Mouse (Mus musculus): ENCODE results near the gene Poc5.

Poc5 gene

DNA sequence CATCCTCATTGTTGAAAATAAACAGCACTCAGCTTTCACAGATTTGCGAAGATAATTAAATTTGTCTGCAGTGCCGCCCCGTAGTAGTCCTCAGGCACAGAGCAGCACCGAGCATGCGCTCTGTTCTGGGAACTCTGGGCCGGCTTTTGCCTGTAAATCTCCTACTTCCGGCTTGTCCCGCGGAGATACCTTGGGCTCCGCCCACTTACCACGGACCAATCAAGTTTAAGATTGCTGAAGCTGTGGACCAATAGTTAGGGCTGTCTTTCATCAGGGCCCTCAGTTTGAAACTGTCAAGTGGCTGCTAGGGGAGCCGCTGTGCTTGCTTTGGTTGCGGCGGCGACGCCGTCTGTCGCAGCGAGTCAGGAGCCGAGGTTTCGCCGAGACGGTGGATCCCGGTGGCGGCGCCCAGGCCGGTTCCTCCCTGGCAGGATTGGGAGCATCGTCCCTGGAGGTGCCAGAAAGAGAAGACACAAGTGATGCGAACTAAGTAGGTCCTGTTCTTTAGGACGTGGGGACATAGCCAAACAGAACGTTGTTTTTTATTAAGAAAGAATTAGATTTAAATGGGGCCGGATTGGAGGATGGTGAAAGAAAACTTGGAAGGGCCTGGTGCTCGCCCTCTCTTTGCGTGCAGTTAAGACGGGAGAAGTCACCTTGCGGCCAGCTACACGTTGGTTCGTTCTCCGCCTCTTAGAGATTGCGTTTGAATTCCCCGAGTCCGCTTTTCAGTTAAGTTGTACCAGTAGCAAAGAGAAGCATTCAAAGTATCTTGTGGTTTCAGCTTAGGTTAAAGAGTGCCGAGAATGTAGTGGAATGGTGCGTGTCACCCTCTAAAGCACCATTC lies at the start of gene Poc5:
TSS of gene Poc5 (plus strand) at position 253 of the 847 bp plus-strand sequence.
- DNase-seq (ENCODE audit: low spot score) = peak; percentile 100

DNA sequence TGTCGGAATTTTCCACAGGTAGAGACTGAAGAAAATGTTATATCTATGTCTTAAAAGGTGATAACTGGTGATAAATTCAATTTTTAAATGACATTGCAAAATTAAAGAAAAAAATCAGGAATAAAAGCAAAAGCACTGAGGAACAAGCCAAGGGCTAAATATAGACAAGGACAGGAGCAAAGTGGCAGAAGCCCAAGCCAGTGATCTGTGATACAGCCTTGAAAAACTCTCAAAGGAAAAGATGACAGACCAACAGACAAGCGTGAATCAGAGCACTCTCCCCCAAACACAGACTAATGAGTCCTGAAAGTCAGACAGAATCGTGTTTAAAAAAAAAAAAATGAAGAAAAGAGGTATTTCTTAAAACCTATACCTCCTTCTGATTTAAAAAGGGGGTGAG lies 46.6 kb upstream of the Poc5 start:
- DNase-seq (ENCODE audit: low spot score) = no peak

- DNase-seq (ENCODE audit: low spot score) = no peak
Observed at GRCm38 (mm10) chr13:96344778-96345177, 43.3 kb upstream of the Poc5 start.

- DNase-seq (ENCODE audit: low spot score) = no peak
Observed at GRCm38 (mm10) chr13:96346581-96346980, 41.5 kb upstream of the Poc5 start.

GRCm38 (mm10) chr13:96350207-96350606 lies 37.9 kb upstream of the Poc5 start:
- DNase-seq (ENCODE audit: low spot score) = no peak

- DNase-seq (ENCODE audit: low spot score) = no peak
Observed at GRCm38 (mm10) chr13:96351264-96351663, 36.8 kb upstream of the Poc5 start.

GRCm38 (mm10) chr13:96375519-96375918 lies 12.6 kb upstream of the Poc5 start:
- peak; percentile 28 for DNase-seq (ENCODE audit: low spot score)

GRCm38 (mm10) chr13:96376871-96377270 lies 11.2 kb upstream of the Poc5 start:
- no peak for DNase-seq (ENCODE audit: low spot score)

- no peak for DNase-seq (ENCODE audit: low spot score)
Observed at GRCm38 (mm10) chr13:96377883-96378282, 10.2 kb upstream of the Poc5 start.

DNA sequence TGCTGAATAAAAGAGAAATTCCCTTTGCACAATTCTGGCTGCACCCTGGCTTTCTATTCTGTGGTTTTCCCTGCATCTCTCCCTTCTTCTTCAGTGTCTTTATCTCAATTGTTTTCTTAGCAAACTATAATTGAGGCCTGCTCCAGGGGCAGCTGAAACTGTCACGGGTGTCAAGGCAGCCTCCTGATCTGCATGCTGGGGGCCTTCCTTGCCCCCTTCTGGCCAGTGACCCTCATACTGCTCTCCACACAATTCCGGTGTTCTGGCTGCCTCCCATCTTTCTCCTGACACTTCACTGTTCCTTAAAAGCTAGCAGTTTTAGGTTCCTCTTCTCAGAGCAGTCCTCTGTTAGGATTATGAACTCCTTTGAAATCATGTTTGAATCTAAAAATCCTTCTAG lies 1.2 kb downstream of the Poc5 start:
- DNase-seq (ENCODE audit: low spot score) = peak; percentile 6

- DNase-seq (ENCODE audit: low spot score) = no peak
Observed at GRCm38 (mm10) chr13:96401251-96401650, 13.2 kb downstream of the Poc5 start.

DNA sequence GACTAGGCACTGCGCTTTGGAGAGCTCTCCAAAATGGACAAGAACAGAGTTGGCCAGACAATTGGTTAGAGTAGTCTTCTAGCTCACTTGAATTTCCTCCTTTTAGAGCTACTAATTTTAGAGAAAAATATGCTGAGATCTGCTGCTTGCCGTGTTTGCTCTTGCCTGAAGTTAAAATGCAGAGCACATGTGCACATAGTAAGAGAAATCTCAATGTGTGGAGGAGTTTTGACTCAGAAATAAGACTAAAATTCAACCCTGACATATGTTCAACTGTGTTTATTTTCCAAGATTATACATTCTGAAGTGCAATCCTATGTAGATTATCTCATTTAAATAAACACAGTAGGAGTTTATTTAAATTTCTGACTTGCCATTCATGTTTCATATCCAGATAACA lies 17.4 kb downstream of the Poc5 start:
- no peak for DNase-seq (ENCODE audit: low spot score)

DNA sequence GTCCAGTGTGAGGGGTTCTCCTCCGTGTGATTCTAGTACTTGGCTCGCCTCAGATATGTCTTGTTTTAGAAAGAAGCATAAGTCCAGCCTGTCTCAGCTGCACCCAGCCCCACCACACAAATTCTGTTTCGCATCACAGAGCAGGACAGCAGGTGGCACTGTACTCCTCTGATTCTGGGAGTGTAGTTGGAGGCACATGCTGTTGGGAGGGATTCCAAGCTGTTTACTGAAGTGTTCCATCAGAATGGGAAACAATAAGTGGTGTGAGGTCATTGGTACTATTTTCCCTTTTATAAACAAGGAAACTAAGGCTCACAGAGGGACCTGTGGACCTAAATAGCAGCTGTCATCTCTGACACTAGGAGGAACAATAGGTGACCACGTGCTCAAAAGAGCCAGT lies 18.9 kb downstream of the Poc5 start:
- peak; percentile 61 for DNase-seq (ENCODE audit: low spot score)

DNA sequence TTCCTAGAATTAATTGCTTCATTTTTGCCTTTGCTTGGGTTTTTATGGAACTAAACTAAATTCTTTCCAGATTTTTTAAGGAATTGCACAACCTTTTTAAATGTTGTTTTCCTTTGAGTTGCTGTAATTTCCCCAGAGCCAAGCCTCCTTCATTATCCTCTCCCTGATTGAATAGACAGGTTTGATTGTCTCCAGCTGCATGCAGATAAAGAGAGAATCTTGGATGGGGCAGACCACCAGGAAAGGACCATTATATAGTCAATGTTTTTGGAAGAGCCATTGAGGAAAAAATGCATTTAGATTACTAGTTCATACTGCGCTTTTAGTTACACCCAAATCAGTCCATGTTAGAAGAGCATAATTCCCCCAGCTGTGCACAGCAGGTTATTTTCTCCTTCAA lies 20.7 kb downstream of the Poc5 start:
- DNase-seq (ENCODE audit: low spot score) = no peak

- DNase-seq (ENCODE audit: low spot score) = no peak
Observed at GRCm38 (mm10) chr13:96414384-96414783, 26.3 kb downstream of the Poc5 start.

- DNase-seq (ENCODE audit: low spot score) = no peak
Observed at GRCm38 (mm10) chr13:96416380-96416779, 28.3 kb downstream of the Poc5 start.

DNA sequence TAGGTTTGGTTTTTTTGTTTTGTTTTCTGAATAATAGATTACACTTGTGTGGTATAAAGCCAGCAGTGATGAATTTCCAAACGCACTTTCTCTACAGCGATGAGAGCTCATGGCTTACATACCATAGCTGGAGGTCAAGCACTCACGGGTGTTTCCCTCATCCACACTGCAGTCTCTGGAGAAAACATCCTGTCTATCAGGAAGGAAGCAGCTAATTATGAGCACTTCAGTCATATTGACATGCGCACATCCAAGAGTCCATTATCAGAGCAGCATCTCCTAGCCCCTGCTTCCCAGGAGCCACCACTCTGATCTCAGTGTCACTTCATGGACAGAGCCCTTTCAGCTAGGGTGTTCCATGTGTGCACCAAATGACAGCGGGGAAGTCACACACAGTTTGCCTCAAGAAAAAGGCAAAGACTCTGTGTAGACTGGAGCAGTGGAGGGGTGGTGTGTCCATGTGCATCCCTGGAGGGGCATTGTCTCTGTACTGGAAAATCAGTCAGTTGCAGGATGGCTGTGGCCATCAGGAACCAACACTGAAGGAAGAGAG lies 29.2 kb downstream of the Poc5 start:
- no peak for DNase-seq (ENCODE audit: low spot score)

GRCm38 (mm10) chr13:96418487-96418886 lies 30.4 kb downstream of the Poc5 start:
- DNase-seq (ENCODE audit: low spot score) = no peak

- no peak for DNase-seq (ENCODE audit: low spot score)
Observed at GRCm38 (mm10) chr13:96421230-96421629, 33.1 kb downstream of the Poc5 start.

DNA sequence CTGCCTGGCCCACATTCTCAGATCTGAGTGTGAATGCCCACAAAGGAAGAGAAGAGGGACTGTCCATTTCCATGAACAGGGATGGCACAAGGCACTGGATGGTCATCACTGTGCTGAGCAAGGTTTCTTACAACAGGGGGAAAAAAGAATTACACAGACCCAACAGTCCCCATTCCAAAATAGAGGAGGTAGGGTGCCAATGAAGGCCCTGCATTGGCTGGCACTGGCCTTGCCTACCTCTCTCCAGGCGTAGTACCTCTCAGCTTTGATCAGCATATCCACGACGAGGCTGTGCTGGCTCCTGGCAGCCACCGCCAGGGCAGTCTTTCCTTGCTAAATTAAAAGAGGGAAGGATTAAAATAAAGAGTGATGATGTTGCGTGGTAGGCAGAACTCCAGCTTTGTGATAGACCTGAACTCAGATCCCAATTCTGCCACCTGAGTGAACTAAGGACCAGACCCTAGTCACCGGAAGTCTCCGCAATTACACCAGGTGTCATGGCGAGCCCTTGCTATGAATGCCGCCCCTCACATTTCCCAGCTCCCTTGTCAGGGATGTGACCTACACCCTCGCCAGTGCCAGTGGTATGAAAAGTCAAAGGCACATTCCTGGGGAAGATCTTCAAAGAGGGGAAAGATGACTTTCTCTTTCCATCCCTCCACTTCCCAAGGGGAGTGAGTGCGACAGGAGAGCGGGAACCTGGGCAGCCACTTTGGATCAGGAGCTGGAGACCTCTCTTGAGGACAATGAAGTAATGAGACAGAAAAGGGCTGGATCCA lies 36.6 kb downstream of the Poc5 start:
- DNase-seq (ENCODE audit: low spot score) = no peak

DNA sequence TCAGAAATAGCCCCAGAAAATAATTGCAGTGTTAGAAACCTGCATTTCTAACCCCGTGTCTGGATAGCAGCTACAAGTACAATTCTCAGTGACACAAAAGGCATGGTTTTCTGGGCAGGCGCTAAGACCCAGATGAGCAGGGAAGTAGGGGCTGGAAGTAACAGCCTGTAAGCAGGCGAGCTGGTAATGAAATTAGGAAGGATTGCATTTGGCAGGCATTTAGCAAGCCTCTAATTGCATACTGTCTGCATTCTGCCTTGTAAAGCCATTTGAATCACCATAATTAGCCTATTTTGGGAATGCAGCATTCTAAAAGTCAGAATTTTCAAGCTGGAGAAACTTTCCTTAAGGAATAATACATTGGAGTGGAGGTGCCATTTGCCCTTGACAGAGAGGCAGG lies 38.0 kb downstream of the Poc5 start:
- DNase-seq (ENCODE audit: low spot score) = no peak

- no peak for DNase-seq (ENCODE audit: low spot score)
Observed at GRCm38 (mm10) chr13:96428531-96428930, 40.4 kb downstream of the Poc5 start.

DNA sequence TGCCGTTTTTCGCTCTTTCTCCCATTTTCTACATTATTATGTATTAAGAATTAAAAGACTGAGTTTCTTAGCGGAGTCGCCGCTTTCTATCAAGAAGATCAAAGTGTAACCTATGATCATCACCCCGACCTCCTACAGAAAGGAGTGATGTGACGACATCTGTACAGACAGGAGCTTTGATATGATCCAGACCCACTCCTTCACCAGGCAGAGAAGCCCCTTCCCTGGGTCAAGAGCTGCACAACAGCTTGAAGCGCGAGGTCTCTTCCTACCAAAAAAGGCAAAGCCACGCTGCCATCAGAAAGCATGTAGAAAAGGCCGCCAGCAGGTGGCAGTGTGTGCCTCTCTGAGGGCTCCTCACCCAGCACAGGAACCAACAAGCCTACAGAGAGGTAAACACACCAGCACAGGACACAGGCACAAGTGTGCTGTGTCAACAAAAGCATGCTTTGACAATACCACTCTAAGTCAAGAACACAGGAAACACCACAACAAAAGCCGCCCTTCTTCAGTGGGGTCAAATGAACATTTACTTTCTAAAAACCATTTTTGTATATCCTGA lies 43.6 kb downstream of the Poc5 start:
- peak; percentile 95 for DNase-seq (ENCODE audit: low spot score)
